Mouse (Mus musculus): ENCODE measurements around the gene Zfp598. TPM values are rescaled to one million over a fixed set of nuclear protein-coding genes. Genes with fewer than 3 reads are reported as not detected.

Gene Zfp598
- 17.5 and 18.1 TPM in 2 replicates for polyA plus RNA-seq (2015; fragmentation: Nextera tagmentation; extraction: Ambion mirVana)

DNA sequence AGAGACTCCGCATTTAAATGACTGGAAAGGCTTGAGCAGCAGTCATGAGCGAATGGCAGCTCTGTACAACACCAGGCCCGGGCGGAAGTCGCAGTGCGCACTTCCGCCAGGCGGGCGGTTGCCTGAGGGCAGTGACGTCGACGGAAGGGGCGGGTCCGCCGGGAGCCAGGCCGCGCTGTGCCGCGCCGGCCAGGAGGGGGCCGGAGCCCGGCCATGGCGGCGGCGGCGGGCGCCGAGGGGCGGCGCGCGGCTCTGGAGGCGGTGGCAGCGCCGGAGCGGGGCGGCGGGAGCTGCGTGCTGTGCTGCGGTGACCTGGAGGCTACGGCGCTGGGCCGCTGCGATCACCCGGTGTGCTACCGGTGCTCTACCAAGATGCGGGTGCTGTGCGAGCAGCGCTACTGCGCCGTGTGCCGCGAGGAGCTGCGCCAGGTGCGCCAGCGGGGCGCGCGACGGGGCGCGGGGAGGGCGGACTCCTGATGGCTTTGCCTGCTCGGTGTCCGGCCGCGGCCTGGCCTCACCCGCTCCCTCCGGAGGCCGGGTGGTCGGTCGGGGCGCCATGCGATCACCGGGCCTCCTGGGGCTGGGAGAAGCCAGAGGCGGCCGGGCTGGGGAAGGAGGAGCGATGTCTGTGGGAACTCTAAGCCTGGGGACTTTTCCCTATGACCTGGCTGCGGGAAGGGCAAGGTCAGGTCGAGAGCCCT, at the start of gene Zfp598:
Gene Zfp598 (plus strand): TSS at position 143 of the 701 bp plus-strand sequence.
- ATAC-seq (replicated peaks; ENCODE audit: low FRiP score, low read depth): peak; percentile 97
- H3K4me2 ChIP-seq (ENCODE audit: low read length): peak within 1 kb of the TSS; percentile 74
- peak; percentile 98 for DNase-seq (ENCODE audit: low spot score)
- peaks cover 21% of the 10 kb centered on the region for H3K4me1 ChIP-seq (replicated peaks; ENCODE audit: insufficient read depth, low read length)
- H3K27me3 ChIP-seq (ENCODE audit: insufficient read depth, low read length): no peaks in the 10 kb centered on the region
- H3K9me3 ChIP-seq (replicated peaks; ENCODE audit: low read length): no peaks in the 10 kb centered on the region
- TF ChIP-seq CTCF (IDR thresholded peaks at IDR 0.05; ENCODE audit: low read depth): peak; percentile 41
- H3K9ac ChIP-seq (ENCODE audit: low read depth, low read length): peak within 1 kb of the TSS; percentile 93
- H3K36me3 ChIP-seq (ENCODE audit: insufficient read depth, low read length): no peaks in the 10 kb centered on the region
- peak within 1 kb of the TSS; percentile 98 for H3K4me3 ChIP-seq (replicated peaks; ENCODE audit: low read depth, low read length)
- peak within 1 kb of the TSS; percentile 89 for H3K27ac ChIP-seq
- WGBS: under 1% methylated on average over 68 of the region's 80 CpGs

DNA sequence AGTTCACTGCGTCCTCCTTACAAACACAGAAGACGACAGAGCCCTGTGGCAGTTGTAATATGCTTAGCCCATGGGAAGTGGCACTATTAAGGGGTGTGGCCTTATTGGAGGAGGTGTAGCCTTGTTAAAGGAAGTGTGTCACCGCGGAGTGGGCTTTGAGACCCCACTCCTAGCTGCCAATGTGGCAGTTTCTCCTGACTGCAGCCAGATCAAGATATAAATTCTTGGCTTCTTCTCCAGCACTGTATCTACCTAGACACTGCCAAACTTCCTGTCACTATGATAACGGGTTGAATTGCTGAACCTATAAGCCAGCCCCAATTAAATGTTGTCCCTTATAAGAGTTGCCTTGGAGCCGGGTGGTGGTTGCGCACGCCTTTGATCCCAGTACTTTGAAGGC, 44.0 kb upstream of the Zfp598 start:
- TF ChIP-seq CTCF (IDR thresholded peaks at IDR 0.05; ENCODE audit: low read depth): no peak
- no peak overlapping the region for H3K9ac ChIP-seq (ENCODE audit: low read depth, low read length)
- H3K4me3 ChIP-seq (replicated peaks; ENCODE audit: low read depth, low read length): no peak overlapping the region
- no peak overlapping the region for H3K4me2 ChIP-seq (ENCODE audit: low read length)
- no peak for ATAC-seq (replicated peaks; ENCODE audit: low FRiP score, low read depth)
- H3K9me3 ChIP-seq (replicated peaks; ENCODE audit: low read length): no peaks in the 10 kb centered on the region
- H3K36me3 ChIP-seq (ENCODE audit: insufficient read depth, low read length): peaks cover 57% of the 10 kb centered on the region
- H3K27ac ChIP-seq: no peak overlapping the region
- WGBS: 93% methylated on average over 8 of the region's 8 CpGs
- no peaks in the 10 kb centered on the region for H3K27me3 ChIP-seq (ENCODE audit: insufficient read depth, low read length)
- no peaks in the 10 kb centered on the region for H3K4me1 ChIP-seq (replicated peaks; ENCODE audit: insufficient read depth, low read length)
- no peak for DNase-seq (ENCODE audit: low spot score)

DNA sequence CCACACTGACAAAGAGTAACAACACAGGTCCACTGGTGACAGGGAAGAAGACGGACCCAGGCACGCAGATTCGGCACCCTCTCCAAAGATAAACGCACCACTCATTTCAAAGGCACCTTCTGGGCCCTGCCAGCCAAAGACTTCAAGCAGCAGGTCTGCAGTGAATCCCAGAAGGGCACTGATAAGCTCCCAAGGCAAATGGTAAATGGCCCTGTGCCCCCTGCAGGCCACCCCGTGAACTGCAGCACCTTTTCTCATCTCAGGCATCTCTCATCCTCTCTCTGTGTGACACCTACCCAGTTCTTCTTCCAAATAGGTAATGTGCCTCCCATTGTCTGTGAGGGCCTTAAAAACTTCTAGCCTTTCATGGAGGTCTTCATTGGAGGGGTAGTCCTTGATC, 40.8 kb upstream of the Zfp598 start:
- Histone ChIP-seq H3K27ac (no peak overlapping the region), H3K9ac (ENCODE audit: low read depth, low read length) (no peak overlapping the region), H3K9me3 (replicated peaks; ENCODE audit: low read length) (no peaks in the 10 kb centered on the region), H3K4me2 (ENCODE audit: low read length) (no peak overlapping the region), H3K27me3 (ENCODE audit: insufficient read depth, low read length) (no peaks in the 10 kb centered on the region), H3K4me3 (replicated peaks; ENCODE audit: low read depth, low read length) (no peak overlapping the region), H3K4me1 (replicated peaks; ENCODE audit: insufficient read depth, low read length) (peaks cover 12% of the 10 kb centered on the region), H3K36me3 (ENCODE audit: insufficient read depth, low read length) (peaks cover 29% of the 10 kb centered on the region)
- ATAC-seq (replicated peaks; ENCODE audit: low FRiP score, low read depth) (no peak), DNase-seq (ENCODE audit: low spot score) (peak; percentile 76)
- 53% methylated on average over 5 of the region's 5 CpGs for WGBS
- peak; percentile 90 for TF ChIP-seq CTCF (IDR thresholded peaks at IDR 0.05; ENCODE audit: low read depth)

GRCm38 (mm10) chr17:24630072-24630471, 39.4 kb upstream of the Zfp598 start:
- no peak for ATAC-seq (replicated peaks; ENCODE audit: low FRiP score, low read depth)
- no peak overlapping the region for H3K27ac ChIP-seq
- H3K36me3 ChIP-seq (ENCODE audit: insufficient read depth, low read length): peaks cover 24% of the 10 kb centered on the region
- 87% methylated on average over 14 of the region's 14 CpGs for WGBS
- peaks cover 12% of the 10 kb centered on the region for H3K4me1 ChIP-seq (replicated peaks; ENCODE audit: insufficient read depth, low read length)
- H3K4me3 ChIP-seq (replicated peaks; ENCODE audit: low read depth, low read length): no peak overlapping the region
- H3K27me3 ChIP-seq (ENCODE audit: insufficient read depth, low read length): no peaks in the 10 kb centered on the region
- H3K9me3 ChIP-seq (replicated peaks; ENCODE audit: low read length): no peaks in the 10 kb centered on the region
- TF ChIP-seq CTCF (IDR thresholded peaks at IDR 0.05; ENCODE audit: low read depth): no peak
- H3K4me2 ChIP-seq (ENCODE audit: low read length): no peak overlapping the region
- H3K9ac ChIP-seq (ENCODE audit: low read depth, low read length): no peak overlapping the region
- no peak for DNase-seq (ENCODE audit: low spot score)

- under 1% methylated on average over 51 of the region's 51 CpGs for WGBS
- Histone ChIP-seq H3K4me1 (replicated peaks; ENCODE audit: insufficient read depth, low read length) (peaks cover 12% of the 10 kb centered on the region), H3K4me2 (ENCODE audit: low read length) (peak within 1 kb of the TSS; percentile 77), H3K36me3 (ENCODE audit: insufficient read depth, low read length) (peaks cover 14% of the 10 kb centered on the region), H3K27ac (peak within 1 kb of the TSS; percentile 94), H3K4me3 (replicated peaks; ENCODE audit: low read depth, low read length) (peak within 1 kb of the TSS; percentile 72), H3K9ac (ENCODE audit: low read depth, low read length) (peak within 1 kb of the TSS; percentile 70), H3K27me3 (ENCODE audit: insufficient read depth, low read length) (no peaks in the 10 kb centered on the region), H3K9me3 (replicated peaks; ENCODE audit: low read length) (no peaks in the 10 kb centered on the region)
- DNase-seq (ENCODE audit: low spot score) (peak; percentile 93), ATAC-seq (replicated peaks; ENCODE audit: low FRiP score, low read depth) (peak; percentile 78)
- no peak for TF ChIP-seq CTCF (IDR thresholded peaks at IDR 0.05; ENCODE audit: low read depth)
Observed at GRCm38 (mm10) chr17:24632167-24632812, 37.2 kb upstream of the Zfp598 start, which contains the start of the genes Tsc2 and Nthl1. Gene Tsc2, minus strand, starts transcription at chr17:24632630. Gene Nthl1, plus strand, starts transcription at chr17:24632680.

GRCm38 (mm10) chr17:24632813-24633449, 36.6 kb upstream of the Zfp598 start:
- Histone ChIP-seq H3K27me3 (ENCODE audit: insufficient read depth, low read length) (no peaks in the 10 kb centered on the region), H3K36me3 (ENCODE audit: insufficient read depth, low read length) (peaks cover 13% of the 10 kb centered on the region), H3K4me1 (replicated peaks; ENCODE audit: insufficient read depth, low read length) (peaks cover 12% of the 10 kb centered on the region), H3K9ac (ENCODE audit: low read depth, low read length) (peak overlapping the region; percentile 70), H3K4me2 (ENCODE audit: low read length) (peak overlapping the region; percentile 77), H3K27ac (peak overlapping the region; percentile 94), H3K4me3 (replicated peaks; ENCODE audit: low read depth, low read length) (peak overlapping the region; percentile 72), H3K9me3 (replicated peaks; ENCODE audit: low read length) (no peaks in the 10 kb centered on the region)
- 9% methylated on average over 22 of the region's 22 CpGs for WGBS
- DNase-seq (ENCODE audit: low spot score) (peak; percentile 73), ATAC-seq (replicated peaks; ENCODE audit: low FRiP score, low read depth) (peak; percentile 24; the same call in 1 of the 2 replicates)
- TF ChIP-seq CTCF (IDR thresholded peaks at IDR 0.05; ENCODE audit: low read depth): no peak
